Mouse (Mus musculus): ENCODE results near the gene Gm10198.

DNA sequence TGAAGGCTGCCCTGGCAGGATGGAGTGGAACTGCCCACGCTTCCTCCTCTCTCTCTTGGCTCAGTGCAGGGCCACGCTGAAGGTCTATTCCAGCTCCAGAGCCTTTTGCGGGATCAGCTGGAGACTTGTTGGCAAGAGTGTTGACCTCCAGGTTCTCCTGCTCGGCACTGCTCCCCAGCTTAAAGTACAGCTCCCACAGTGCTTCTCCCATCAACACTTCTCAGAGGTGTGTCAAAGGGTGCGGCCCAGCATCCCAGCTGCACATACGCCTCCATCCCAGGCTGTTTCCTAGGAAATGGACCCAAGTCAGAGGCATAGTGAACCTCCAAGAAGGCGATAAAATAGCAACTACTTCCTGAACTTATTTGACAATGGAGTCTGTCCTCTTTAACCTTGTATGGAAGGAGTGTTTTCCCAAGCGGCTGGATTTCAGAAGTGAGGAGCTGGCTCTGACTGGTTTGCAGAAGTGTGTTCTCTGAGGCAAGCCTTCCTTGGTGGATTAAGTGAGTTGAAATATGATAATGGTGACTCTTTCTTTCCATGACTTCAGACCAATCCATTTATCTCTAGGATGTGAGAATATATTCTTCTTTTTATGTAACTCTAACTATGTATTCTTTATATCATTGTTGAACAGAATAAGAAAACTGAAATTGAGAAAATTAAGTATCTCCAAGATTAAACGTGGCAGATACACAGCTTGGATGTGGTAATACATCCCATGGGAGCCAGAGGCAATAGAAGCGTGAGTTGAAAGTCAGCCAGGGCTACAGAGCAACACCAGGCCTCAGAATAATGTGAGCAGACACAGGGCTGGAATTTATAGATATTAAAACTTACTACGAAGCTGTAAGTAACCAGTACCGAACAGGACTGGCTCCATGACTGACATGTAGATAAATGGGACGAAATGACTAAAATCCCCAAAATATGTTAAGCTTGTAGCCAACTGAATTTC, 23.9 kb downstream of the Gm10198 start:
- TF ChIP-seq POLR2A (IDR thresholded peaks at IDR 0.05; ENCODE audit: low read depth, low read length) = no peak
- TF ChIP-seq CTCF (IDR thresholded peaks at IDR 0.05; ENCODE audit: borderline replicate concordance, insufficient read depth, low read length) = no peak
